Mouse (Mus musculus): ENCODE results near the gene Zfp109.
"Not testable (repeated sequence)": the region's sequence is repeated elsewhere in the genome, so short reads cannot be mapped to it uniquely, and the experiment has no call there.

- not testable (repeated sequence) for TF ChIP-seq POLR2A, CTCF (IDR thresholded peaks at IDR 0.05; ENCODE audit: insufficient read depth, low read depth, low read length)
Measured at GRCm38 (mm10) chr7:24278771-24279170, 41.4 kb upstream of the Zfp109 start.
